Mouse (Mus musculus) lung, postnatal 14 days (tissue): ENCODE results near the gene Tsnax.

ENCODE experiments used
- DNase-seq: peaks from one replicate; pipeline ENCODE4 v3.0.0; 2021

Tsnax gene

DNA sequence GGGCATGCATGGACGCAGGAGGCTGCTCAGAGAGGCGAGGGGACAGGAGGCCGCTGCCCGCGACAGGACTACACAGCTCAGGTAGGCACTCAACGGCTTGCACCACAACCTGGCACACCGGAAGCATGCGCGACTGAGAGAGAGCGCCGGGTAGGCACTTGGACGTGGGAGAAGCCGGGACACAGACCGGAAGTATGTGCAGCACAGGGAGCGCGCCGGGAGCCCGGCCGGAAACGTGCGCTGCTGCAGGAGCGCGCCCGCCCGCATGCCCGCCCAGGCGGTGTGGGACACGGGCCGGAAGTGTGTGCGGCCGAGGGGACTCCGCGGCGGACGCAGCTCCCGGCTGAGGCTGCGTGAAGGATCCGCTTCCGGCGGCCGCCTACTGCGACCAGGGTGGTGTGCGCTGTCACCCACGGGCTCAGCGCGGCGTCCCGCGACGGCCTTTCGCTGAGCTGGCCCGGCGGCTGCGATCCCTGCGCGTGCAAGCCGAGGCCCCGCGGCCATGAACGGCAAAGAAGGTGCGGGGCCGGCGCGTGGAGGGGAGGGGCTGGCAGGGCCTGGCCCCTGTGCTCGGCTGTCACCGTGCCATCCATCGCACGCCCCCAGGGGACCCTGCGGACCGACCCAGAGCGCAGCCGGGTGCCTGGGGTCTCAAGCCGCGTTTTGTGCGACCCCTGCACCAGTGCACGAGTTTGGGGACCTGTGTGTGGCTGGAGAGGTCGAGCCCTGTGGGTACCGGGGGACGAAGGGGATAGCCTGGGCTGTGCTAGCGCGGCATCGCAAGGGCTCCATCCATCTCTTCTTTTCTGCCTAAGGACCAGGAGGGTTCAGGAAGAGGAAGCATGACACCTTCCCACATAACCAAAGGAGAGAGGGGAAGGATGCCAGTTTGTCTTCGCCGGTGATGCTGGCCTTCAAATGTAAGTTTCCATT, at the start of gene Tsnax:
Tsnax (plus strand) TSS at position 303 of the 933 bp plus-strand sequence.
- DNase-seq, result peak; percentile 90

DNA sequence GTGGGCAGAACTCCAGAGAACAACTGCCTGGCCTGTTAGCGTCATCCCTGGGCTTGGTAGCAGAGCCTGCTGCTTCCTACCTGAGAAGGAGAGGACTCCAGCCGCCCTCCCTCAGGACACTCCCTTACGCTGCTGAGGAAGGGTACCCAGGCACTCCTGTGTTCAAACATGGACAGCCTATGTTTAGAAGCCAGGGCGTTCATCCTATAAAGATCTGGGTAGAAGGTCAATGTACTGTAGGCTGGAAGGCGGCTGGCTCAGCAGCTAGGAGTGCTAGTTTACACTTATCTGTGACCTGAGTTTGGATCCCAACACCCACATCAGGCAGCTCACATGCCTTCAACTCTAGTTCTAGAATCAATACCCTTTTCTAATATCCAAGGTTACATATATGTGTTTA, 49.6 kb upstream of the Tsnax start:
- no peak for DNase-seq

DNA sequence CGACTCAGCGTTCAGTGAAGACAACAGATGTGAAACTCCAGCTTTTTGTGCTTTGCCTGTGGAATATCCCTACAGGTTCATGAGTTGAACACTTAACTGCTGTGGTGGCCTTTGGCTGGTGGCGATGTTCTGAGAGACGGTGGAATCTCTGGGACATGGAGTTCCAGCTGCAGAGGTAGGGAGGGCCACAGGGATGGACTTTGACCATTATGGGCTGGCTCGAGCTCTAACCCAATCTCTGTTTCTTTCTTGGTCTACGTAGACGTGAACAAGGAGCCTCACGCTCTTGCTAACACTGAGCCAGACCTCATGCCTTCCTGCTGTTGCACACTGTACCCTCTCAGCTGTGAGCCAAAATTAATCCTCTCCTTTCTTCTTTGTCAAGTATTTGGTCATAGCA, 47.8 kb upstream of the Tsnax start:
- no peak for DNase-seq

DNA sequence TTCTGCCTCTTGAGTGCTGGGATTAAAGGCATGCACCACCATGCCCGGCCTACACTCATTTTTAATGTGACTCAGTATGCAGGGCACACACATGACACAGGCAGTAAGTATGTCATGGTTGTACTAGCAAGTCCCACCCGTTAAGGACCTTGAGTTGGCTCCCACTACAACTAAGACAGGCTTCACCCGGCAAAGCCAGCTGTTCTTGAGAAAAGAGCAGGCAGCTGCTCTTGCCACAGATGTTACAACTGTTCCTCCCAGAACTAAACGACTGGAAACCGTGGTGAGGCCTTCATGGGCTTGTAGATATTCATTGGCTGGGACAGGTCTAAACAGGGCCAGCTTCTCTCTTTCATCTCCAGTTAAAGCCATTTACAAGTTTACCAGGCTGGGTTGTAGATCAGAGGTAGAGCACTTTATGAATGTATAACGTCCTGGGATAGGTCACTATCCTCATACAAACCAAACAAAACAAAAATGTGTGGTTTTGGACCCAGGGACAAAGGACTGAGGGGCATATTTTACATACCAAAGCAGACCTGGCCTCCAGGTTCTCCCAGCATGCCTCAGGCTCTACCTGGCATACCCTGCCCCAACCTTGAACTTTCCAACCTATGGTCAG, 42.4 kb upstream of the Tsnax start:
- no peak for DNase-seq

DNA sequence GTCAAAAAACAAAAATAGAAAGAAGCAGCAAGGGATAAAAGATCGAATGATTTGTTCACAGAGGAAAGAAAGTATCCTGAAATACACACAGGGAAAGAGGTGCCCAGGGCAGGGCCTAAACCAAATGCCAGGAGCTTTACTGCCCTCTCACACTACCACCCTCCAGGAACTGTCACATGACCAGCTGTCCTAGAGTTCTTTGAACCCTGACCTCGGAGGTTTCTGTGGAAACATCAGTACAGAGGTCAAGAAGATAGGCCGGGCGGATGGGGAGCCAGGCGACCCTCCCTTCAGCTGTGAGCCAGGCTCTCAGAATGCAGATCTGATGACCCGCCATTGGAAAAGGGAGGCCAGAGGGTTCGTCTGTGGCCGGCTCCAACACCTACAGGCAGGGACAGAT, 39.6 kb upstream of the Tsnax start:
- DNase-seq, result no peak

DNA sequence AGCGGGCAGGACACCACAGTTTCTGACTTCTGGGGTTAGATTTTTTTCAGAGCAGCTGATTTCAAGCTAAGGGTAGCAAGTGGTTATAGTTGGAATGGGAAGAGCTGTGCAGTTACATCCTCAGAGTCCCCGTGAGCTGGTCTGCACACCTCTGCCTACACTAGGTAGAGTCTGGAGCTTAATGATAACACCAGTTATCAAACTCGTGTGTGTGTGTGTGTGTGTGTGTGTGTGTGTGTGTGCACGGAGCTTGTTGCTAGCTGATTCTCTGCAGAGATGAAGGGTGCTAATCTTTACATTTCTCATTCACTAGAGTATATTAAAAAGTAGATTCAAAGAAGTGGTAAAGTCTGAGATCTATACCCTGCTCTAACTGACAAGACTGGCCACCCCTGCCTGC, 38.5 kb upstream of the Tsnax start:
- DNase-seq, result no peak

DNA sequence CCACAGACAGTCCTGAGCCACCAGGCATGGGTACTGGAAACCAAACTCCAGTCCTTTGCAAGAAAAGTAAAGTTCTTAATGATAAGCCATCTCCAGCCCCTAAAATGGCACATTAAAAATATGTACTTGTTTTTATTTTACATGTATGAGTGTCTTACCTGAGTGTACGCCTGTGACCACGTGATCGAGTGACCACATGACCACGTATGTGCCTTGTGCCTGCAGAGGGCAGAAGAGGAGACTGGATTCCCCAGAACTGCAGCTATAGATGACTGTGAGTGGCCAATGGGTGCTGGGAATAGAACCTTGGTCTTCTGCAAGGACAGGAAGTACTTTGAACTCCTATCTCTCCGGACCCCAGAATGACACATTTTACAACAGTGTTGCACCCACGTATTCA, 36.6 kb upstream of the Tsnax start:
- DNase-seq, result no peak

DNA sequence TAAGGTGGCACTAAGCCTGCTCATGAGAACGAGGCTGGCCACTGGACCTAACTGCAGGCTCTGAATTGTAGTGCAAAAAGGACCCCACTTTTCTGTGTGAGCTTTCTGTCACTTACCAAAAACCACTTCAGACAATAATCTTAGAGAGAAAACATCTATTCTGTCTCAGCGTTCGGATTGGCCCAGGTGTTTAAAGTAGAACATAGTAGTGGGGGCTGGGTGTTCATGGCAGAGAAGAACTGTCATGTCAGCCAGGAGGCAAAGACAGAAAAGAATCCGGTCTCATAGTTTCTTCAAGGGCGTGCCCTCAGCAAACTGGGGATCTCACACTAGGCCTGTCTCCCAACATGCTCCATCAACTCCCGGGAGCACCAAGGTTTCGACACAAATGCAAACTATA, 34.8 kb upstream of the Tsnax start:
- no peak for DNase-seq

DNA sequence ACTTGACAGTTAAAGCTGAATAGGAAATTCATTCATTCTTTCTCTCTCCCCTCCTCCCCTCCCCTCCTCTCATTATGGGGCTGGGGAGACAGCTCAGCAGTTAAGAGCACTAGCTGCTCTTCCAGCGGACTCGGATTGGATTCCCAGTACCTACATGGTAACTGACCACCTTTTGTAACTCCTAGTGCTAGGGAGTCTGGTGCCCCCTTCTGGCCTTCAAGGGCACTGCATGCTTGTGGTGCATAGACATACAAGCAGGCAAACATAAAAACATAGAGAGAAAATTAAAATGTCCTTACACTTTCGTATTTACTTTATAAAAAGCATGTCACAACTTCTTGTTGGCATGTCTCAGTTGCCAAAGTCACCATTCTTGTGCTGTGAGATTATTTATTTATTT, 32.8 kb upstream of the Tsnax start:
- DNase-seq, result no peak

DNA sequence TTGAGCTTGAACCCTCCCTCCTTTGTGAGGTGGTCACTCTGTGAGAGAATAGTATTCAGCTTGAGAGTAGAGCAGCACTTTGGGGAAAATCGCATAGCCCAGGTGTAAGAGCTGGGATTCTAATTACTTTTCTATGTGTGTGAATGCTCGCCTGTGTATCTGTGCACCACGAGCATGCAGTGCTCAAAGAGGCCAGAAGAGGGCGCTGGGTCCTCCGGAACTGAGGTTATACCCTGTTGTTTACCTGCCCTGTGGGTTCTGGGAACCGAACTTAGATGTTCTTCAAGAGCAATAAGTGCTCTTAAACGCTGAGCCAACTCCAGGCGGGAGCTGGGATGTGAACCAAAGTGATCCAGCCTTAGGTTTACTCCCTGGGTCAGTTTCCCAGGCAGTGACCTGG, 32.0 kb upstream of the Tsnax start:
- no peak for DNase-seq

DNA sequence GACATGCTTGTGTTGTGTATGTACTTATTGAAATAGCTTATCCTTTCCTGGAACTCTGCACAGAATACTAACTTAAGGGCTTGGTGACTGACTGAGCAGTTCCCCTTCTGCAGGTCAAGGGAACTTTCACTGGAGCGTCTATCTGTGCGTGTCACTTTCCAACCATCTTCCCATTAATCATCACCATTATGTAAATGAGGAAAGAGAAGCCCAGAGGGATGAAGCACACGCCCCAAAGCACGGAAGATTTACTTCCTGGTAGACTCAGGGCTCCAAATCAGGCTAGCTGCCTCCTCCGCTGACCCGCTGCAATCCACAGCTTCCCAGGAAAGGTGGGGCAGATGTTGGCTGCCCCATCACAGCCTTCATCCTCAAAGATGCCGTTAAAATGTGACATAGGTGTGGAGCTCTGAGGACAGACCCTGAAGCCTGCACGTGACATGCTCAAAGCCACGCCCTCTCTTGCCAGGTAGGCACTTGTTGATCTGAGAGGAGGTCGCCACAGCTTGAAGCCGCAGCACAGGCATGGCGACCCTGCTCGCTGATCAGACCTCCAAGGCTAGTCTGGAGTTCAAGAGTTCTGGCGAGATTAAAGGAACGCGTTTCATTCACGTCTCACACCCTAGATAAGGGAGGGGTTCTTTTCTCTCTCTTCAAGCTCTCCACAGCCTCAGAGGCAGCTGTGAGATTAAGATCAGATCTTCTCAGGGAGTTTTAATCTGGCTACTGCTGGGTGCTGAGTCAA, 21.7 kb upstream of the Tsnax start:
- no peak for DNase-seq

DNA sequence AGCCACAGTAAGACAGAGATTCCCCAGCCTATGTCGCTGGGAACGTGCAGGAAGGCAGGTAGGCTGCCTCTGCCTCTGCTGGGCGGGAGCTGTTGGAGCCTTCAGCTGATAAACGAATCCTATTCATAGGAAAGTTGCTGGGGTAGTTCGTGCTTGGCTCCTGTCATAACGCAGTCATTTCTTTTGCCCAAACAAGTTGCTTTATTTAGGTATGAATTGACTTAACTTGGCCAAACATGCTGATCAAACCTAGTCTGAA, 21.2 kb upstream of the Tsnax start:
- DNase-seq, result no peak

DNA sequence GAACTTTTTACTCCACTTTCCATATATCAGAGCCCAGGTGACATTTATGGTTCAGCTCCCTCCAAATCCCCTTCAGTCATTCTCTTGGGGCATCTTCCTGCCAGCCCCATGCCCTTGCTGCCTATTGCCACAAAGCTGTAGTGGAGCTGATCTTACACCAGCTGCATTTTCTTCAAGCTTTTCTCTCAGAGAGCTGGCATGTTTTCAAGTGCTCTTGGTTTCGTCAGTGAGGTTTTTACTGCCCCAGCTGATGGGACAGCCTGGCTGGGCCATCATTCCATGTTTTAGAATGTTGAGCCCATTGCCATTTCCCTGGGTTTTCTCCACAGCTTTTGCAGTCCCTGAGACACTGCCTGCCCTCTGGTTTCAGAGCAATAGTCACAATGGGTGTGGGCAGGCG, 17.0 kb upstream of the Tsnax start:
- no peak for DNase-seq

DNA sequence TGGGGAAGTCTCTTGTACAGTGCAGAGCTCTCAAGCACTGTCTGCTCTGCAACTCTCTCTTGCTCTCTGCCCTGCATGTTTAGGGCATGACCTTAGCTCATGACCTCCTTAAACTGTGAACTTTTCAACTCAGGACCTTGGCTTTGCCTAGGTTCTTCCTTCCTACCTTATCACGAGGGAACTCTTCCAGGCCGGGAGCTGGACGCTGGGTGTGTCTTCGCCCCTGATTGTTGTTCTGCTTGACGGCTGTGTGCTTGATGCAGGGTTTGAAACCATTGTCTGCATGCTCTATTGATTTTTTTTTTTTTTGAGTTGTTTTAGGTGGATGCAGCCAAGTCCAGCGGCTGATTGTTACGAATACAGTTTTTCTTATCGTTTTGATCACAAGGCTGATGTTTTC, 11.3 kb downstream of the Tsnax start:
- no peak for DNase-seq

DNA sequence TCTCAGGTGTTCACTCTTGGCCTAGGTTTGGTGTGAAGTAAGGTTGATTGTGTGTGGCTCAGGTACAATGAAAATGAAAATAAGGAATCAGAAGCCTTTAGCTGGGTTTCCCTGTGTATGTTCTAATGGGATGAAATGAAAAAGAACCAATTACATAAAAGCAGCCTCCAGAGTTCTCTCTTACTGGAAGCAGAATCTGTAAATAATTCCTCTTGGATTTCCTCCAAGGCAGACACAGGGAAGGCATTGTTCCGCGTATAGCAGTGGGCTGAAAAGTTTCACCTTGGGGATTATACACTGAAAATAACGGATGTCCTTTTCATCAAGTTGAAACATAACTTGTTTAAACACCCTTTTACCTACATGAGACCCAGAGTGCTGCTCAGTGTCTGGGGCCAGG, 14.4 kb downstream of the Tsnax start:
- DNase-seq, result no peak

DNA sequence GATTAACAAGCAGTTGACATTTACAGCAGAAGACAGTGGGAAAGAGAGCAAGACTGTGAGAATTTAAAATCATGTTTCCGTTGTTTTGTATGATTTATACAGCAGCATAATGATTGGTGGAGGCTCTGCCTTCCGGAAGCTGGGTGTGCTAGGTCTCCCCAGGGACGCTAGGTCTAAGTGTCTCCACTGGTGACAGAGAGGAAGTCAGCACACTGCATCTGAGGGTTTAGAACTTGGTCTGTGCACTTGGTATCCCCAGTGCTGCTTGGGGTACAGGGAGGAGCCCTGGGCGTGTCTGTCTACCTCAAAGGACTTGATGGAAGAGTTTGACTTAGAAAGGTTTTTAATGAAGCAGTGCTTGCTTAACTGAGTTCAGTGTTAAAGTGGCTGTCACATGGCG, 16.0 kb downstream of the Tsnax start:
- no peak for DNase-seq

DNA sequence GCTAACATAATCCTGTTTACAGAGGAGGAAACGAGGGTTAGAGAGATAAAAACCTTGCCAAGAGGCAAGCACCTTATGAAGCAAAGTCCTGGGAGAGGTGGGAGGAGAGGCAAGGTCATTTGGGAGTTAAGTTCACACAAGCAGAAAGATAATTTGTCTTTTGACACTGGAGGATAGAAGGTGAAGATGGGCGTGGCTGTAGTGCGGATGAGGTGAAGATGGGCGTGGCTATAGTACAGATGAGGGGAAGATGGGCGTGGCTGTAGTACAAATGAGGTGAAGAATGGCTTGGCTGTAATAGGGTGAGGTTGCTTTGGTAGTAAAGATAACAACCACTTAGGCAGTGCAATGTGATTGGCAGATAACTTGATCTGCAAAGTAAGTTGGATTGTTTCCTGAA, 18.5 kb downstream of the Tsnax start:
- no peak for DNase-seq

DNA sequence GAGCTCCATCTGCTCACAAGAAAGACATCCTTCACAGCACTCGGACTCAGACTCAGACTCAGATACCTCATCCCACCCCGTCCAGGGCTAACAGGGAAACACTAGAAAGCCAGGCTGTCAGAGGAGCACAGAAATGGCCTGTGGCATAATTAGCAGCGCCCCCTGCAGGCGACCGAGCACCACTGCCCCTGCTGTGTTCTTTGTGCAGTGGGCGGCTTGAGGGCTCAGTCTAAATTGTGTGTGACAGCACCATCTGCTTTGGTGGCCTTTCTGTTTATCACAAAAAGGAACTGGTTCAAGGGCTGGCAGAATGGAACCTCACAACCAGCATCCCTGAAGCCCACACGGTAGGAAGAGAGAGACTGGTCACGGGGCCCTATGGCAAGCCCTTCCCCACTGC, 21.9 kb downstream of the Tsnax start:
- DNase-seq, result peak; percentile 79

DNA sequence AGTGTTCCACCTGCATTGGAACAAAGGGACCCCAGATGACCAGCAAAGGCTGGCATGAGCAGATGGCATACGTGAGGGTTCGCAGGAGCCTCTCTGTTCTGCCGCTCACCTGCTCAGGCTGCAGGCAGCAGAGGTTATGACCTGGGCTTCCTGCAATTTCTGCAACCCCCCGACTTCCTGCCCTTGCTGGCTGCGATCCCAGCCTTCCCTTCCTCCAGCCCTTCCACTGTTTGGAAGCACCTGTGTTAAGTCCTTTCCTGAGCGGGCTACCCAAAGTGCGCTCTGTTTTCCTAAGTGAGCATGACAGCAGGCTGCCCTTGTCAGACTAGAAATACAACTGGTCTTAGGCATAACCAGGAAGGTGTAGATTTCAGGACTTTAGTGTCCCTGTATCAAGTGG, 24.3 kb downstream of the Tsnax start:
- DNase-seq, result no peak

DNA sequence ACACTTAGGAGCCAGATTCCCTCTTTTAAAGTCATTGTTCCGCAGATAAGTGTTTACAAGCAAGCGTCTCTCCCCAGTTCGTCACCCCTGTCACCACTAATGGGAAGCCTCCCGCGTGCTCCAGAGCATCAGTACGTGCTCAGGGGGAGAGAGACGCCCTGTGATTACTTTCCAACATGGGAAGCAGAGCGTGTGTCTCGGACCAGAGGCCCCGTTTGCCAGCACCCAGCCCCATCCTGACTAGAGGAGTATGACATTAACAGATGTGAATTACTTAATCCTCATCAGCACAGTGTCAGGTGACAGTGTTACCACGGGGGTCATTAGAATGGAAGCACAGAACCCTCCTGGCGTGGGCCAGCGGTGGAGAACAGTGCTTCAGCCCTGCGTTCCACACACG, 25.9 kb downstream of the Tsnax start:
- DNase-seq, result no peak

DNA sequence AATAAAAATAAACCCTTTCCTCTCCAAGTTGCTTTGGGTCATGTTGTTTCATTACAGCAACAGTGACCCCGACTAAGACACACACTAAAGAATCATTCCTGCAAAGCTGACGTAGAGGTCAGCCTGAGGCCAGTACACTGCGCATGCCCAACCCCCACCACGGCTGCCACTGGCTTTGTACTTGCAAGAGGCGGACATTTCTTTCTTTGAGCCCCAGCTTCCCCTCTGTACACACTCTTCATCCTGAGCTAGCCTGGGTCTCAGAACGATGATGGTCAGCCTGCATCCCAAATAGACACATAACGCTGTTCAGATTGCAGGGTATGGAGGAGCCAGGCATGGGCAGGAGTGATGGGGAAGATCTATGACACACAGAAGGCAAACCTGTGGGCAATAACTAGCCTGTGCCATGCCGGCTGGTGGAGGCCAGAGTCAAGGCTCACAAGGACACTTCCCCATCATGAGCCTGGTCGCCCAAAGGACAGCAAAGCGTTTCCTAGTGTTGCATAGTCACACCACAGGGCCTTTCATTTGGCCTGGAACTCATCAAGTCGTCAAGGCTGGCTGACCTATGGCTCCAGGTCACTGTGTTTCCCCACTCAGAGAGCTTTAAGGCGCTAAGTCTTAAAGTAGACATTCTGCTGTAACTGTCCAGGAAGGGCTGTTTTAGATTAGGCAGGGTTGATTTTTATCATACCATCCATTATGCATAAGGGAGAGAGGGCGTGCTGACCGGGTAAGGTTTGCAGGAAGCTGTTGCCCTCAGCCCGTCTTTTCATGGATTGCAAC, 28.0 kb downstream of the Tsnax start:
- no peak for DNase-seq

DNA sequence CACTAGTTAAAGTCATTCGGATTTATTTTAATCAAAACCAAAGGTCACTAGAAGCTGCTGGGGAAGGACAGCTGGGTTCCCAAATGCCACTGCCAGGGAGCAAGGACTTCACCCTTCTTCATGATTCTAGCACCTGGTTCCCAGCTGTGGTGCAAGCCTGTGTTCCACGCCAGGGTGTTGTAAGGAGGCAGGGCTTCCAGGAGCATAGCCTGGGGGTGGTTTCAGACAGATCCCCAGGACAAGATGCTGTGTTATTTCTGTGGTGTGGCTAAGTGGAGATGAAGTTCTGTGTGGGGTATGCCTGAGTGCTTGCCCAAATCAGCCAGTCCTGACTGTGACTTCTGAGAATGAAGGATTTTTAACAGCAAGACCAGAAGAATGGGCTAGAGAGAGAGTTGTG, 28.7 kb downstream of the Tsnax start:
- DNase-seq, result no peak

DNA sequence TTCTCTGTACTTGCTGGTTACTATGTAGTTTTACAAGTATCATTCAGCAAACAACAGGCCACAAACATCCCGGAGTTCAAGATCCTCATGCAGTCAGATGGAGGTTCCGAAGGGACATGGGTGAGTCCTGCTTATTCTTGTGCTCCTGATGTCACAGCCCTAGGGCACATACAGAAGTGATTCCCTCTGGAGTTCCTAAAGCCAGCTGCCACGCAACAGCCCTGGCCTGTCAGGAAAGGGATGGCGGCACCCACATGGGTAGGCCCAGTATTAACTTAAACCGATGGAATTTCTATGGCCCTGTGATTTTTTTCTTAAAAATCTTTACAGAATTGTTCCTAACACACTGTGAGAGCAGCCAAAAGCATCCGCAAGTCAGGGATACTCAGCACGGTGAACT, 30.6 kb downstream of the Tsnax start:
- DNase-seq, result no peak
